Mouse (Mus musculus) left cerebral cortex, postnatal 14 days (tissue): ENCODE measurements around the gene Krtcap2. TPM values are rescaled to one million over a fixed set of nuclear protein-coding genes. Genes with fewer than 3 reads are reported as not detected.

ENCODE experiments used
- DNase-seq, 2 experiments: peaks; one replicate each; pipeline ENCODE4 v3.0.0; 2021 to 2022; ENCODE audit warnings: low spot score in 2 of 2, mixed read lengths in 1 of 2
- intact Hi-C: fragments of 180-260 bp; cut with DNase I; formaldehyde crosslinking; loops from one replicate; pipeline ENCODE4 v1.15.1; 2025
- total RNA-seq, 2 experiments: library from RNA; stranded (reverse); gene quantifications; 2 replicates each; pipeline ENCODE4 v1.2.3; 2021

Gene Krtcap2
- total RNA-seq, 2 experiments from 2014 or later, result 74.5 to 86.3 TPM

- intact Hi-C loops, result no loop called here
- DNase-seq, result no peak
Measured at GRCm38 (mm10) chr3:89276061-89276460, 30.3 kb downstream of the Krtcap2 start.

GRCm38 (mm10) chr3:89277281-89278021, 31.7 kb downstream of the Krtcap2 start:
- intact Hi-C loops, result no loop called here
- DNase-seq, result no peak

- no peak for DNase-seq
- intact Hi-C loops, result no loop called here
Measured at GRCm38 (mm10) chr3:89278107-89278506, 32.3 kb downstream of the Krtcap2 start.

GRCm38 (mm10) chr3:89278643-89279042, 32.9 kb downstream of the Krtcap2 start:
- intact Hi-C loops, result no loop called here
- no peak for DNase-seq

- DNase-seq, result peak; percentile 70 to 77
Measured at GRCm38 (mm10) chr3:89279153-89279890, 33.6 kb downstream of the Krtcap2 start.

GRCm38 (mm10) chr3:89280050-89280605, 34.4 kb downstream of the Krtcap2 start:
- DNase-seq, result peak in 1 of 2 experiments; percentile 65

More at GRCm38 (mm10) chr3:89279153-89279890, 33.6 kb downstream of the Krtcap2 start:
- intact Hi-C loops, result no loop called here

GRCm38 (mm10) chr3:89280606-89281511, 35.1 kb downstream of the Krtcap2 start, which contains the start of gene Efna1:
Efna1 (minus strand) TSS chr3:89281142.
- intact Hi-C loops, result no loop called here
- DNase-seq, result peak in 1 of 2 experiments; percentile 42

More at GRCm38 (mm10) chr3:89280050-89280605, 34.4 kb downstream of the Krtcap2 start:
- intact Hi-C loops, result no loop called here

- DNase-seq, result peak; percentile 83 to 85
- intact Hi-C loops, result loop anchor here (1.0 kb wide), 1 partner anchor 31 kb away; no protein-coding TSS in a partner anchor
Measured at GRCm38 (mm10) chr3:89281579-89282290, 36.0 kb downstream of the Krtcap2 start.

GRCm38 (mm10) chr3:89282291-89282643, 36.5 kb downstream of the Krtcap2 start:
- intact Hi-C loops, result loop anchor here (1.0 kb wide), 1 partner anchor 32 kb away; no protein-coding TSS in a partner anchor
- no peak for DNase-seq

GRCm38 (mm10) chr3:89284261-89284660, 38.5 kb downstream of the Krtcap2 start:
- no peak for DNase-seq
- intact Hi-C loops, result no loop called here

GRCm38 (mm10) chr3:89285526-89285925, 39.8 kb downstream of the Krtcap2 start:
- DNase-seq, result no peak
- intact Hi-C loops, result no loop called here

- no peak for DNase-seq
- intact Hi-C loops, result no loop called here
Measured at GRCm38 (mm10) chr3:89287286-89287685, 41.5 kb downstream of the Krtcap2 start.

- intact Hi-C loops, result no loop called here
- DNase-seq, result no peak
Measured at GRCm38 (mm10) chr3:89288503-89288928, 42.8 kb downstream of the Krtcap2 start.

- intact Hi-C loops, result no loop called here
Measured at GRCm38 (mm10) chr3:89291874-89292273, 46.1 kb downstream of the Krtcap2 start.

GRCm38 (mm10) chr3:89292303-89292702, 46.5 kb downstream of the Krtcap2 start:
- intact Hi-C loops, result no loop called here
- no peak for DNase-seq

More at GRCm38 (mm10) chr3:89291874-89292273, 46.1 kb downstream of the Krtcap2 start:
- no peak for DNase-seq

GRCm38 (mm10) chr3:89293247-89293918, 47.6 kb downstream of the Krtcap2 start:
- no peak for DNase-seq
- intact Hi-C loops, result no loop called here

GRCm38 (mm10) chr3:89294195-89294594, 48.4 kb downstream of the Krtcap2 start:
- DNase-seq, result no peak
- intact Hi-C loops, result no loop called here

- intact Hi-C loops, result no loop called here
- DNase-seq, result no peak
Measured at GRCm38 (mm10) chr3:89295685-89296230, 50.0 kb downstream of the Krtcap2 start.
